19 mouse cellular contexts compared by ENCODE assay signal in genomic region chr5:86072756-86073386, GRCm38 (mm10). TPM values are rescaled to one million over a fixed set of nuclear protein-coding genes. Genes with fewer than 3 reads are reported as not detected.
DNase-seq lines count a peak whose midpoint lies in the region; ATAC-seq and TF ChIP-seq lines count a peak whose summit lies in the region.
"Had no signal": no experiment of that assay in that cellular context is flagged by ENCODE, and none has a peak within 500 bp of the region (broad histone marks: within the 10 kb centered on the region; RNA-seq: fewer than 3 reads in every experiment).

No protein-coding gene starts in this region.

- no peak overlapping the region for H3K9ac ChIP-seq in liver, embryonic 13.5 days
- H3K9ac ChIP-seq: embryonic facial prominence, embryonic 15.5 days; heart, embryonic 12.5 days; hindbrain, embryonic 15.5 days had no signal

- WGBS in liver, embryonic 13.5 days (ENCODE audit: insufficient replicate concordance), result 61% methylated on average over 4 of the region's 4 CpGs
- WGBS in bone marrow, adult 2 months, result 2% methylated on average over 4 of the region's 4 CpGs

- H3K4me1 ChIP-seq in liver, embryonic 13.5 days (replicated peaks), result peaks cover 14% of the 10 kb centered on the region
- H3K4me1 ChIP-seq in megakaryocyte, embryonic 14.5 days, result peaks cover 55% of the 10 kb centered on the region
- peaks cover 4% of the 10 kb centered on the region for H3K4me1 ChIP-seq in bone marrow, adult 2 months (ENCODE audit: control insufficient read depth, insufficient read depth, low read length)
- H3K4me1 ChIP-seq: embryonic facial prominence, embryonic 15.5 days; heart, embryonic 12.5 days; hindbrain, embryonic 15.5 days had no signal

- no peak for TF ChIP-seq CTCF in bone marrow, adult 2 months (IDR thresholded peaks at IDR 0.05; ENCODE audit: control insufficient read depth, insufficient read depth, low read length)

- no peaks in the 10 kb centered on the region for H3K36me3 ChIP-seq in liver, embryonic 13.5 days
- peaks cover 1% of the 10 kb centered on the region for H3K36me3 ChIP-seq in megakaryocyte, embryonic 14.5 days (replicated peaks; ENCODE audit: low read length)
- H3K36me3 ChIP-seq: embryonic facial prominence, embryonic 15.5 days; heart, embryonic 12.5 days; hindbrain, embryonic 15.5 days had no signal

- no peak overlapping the region for H3K27ac ChIP-seq in liver, embryonic 13.5 days
- no peak overlapping the region for H3K27ac ChIP-seq in bone marrow, adult 2 months (ENCODE audit: control insufficient read depth, insufficient read depth, low read depth, low read length, poor library complexity)
- H3K27ac ChIP-seq: embryonic facial prominence, embryonic 15.5 days; hindbrain, embryonic 15.5 days had no signal

- H3K9me3 ChIP-seq in liver, embryonic 13.5 days (replicated peaks), result no peaks in the 10 kb centered on the region
- H3K9me3 ChIP-seq in megakaryocyte, embryonic 14.5 days, result no peaks in the 10 kb centered on the region
- H3K9me3 ChIP-seq: embryonic facial prominence, embryonic 15.5 days; heart, embryonic 12.5 days; hindbrain, embryonic 15.5 days had no signal

- ATAC-seq in liver, embryonic 13.5 days (ENCODE audit: low read depth), result no peak
- ATAC-seq in megakaryocyte, adult 5-6 weeks (ENCODE audit: poor library complexity, severe bottlenecking), result no peak
- ATAC-seq: activated CD4-positive, CD25-positive, alpha-beta regulatory T cell, adult 4 months; forebrain, embryonic 16.5 days; Patski had no signal

- no peak overlapping the region for H3K4me3 ChIP-seq in liver, embryonic 13.5 days (replicated peaks)
- H3K4me3 ChIP-seq in megakaryocyte, embryonic 14.5 days (replicated peaks), result peak overlapping the region; percentile 91
- peak overlapping the region; percentile 40 for H3K4me3 ChIP-seq in bone marrow, adult 2 months (replicated peaks; ENCODE audit: control insufficient read depth, low read depth, low read length)
- H3K4me3 ChIP-seq: embryonic facial prominence, embryonic 15.5 days; heart, embryonic 12.5 days; hindbrain, embryonic 15.5 days had no signal

- TF ChIP-seq POLR2A in bone marrow, adult 2 months (IDR thresholded peaks at IDR 0.05; ENCODE audit: borderline replicate concordance, control insufficient read depth, low read depth, low read length), result no peak

- H3K27me3 ChIP-seq in liver, embryonic 13.5 days, result no peaks in the 10 kb centered on the region
- H3K27me3 ChIP-seq in megakaryocyte, embryonic 14.5 days (replicated peaks), result no peaks in the 10 kb centered on the region
- H3K27me3 ChIP-seq: embryonic facial prominence, embryonic 15.5 days; heart, embryonic 12.5 days; hindbrain, embryonic 15.5 days had no signal

- H3K4me2 ChIP-seq in liver, embryonic 13.5 days, result 0 out of 2 replicates have a peak overlapping the region, but pooled peaks have one; percentile 24
- H3K4me2 ChIP-seq: embryonic facial prominence, embryonic 15.5 days; heart, embryonic 12.5 days; hindbrain, embryonic 15.5 days had no signal

- no peak for DNase-seq in liver, embryonic 13.5 days
- no peak for DNase-seq in liver
- peak; percentile 39 for DNase-seq in naive thymus-derived CD4-positive, alpha-beta T cell, adult 2 months (ENCODE audit: low read depth)
- no peak for DNase-seq in embryo, embryonic 11 days
- DNase-seq in heart, adult 11 months, result no peak
- DNase-seq: adrenal gland, postnatal 14 days; cerebellum, adult 2 months; cerebellum, postnatal 10 days; gastrocnemius, postnatal 14 days had no signal

RNA-seq across cellular contexts. Expression of gene Stap1, which starts 1.3 kb away (rescaled TPM):
- polyA plus RNA-seq in liver, embryonic 13.5 days (2015; fragmentation: Nextera tagmentation; extraction: Ambion mirVana), result 2.4 and 2.8 TPM in 2 replicates
- 0.97 and 21.5 TPM in 2 replicates for polyA plus RNA-seq in megakaryocyte, embryonic 14.5 days (2012; ENCODE audit: insufficient read depth, low replicate concordance)
- 44.8 and 57.3 TPM in 2 replicates for total RNA-seq in megakaryocyte, adult 5-6 weeks (2015)
- 36.6 and 38.5 TPM in 2 replicates for total RNA-seq in megakaryocyte, adult 5-6 weeks (2017)
- polyA plus RNA-seq in bone marrow, adult 2 months (2011; ENCODE audit: insufficient read depth, insufficient read length, low replicate concordance, missing spikeins), result 6.9 and 30.1 TPM in 2 replicates
- total RNA-seq: gastrocnemius, adult 18-20 months had no signal
- polyA plus RNA-seq: cerebellum, adult 2 months; Patski had no signal

RNA-seq across cellular contexts. Expression of gene Cenpc1, which starts 7.5 kb away (rescaled TPM):
- polyA plus RNA-seq in liver, embryonic 13.5 days (2015; fragmentation: Nextera tagmentation; extraction: Ambion mirVana), result 16.0 and 19.6 TPM in 2 replicates
- 1.7 TPM in 1 of 2 replicates, not detected in the other for polyA plus RNA-seq in megakaryocyte, embryonic 14.5 days (2012; ENCODE audit: insufficient read depth, low replicate concordance)
- total RNA-seq in megakaryocyte, adult 5-6 weeks (2015), result 38.7 and 43.2 TPM in 2 replicates
- 40.5 and 44.6 TPM in 2 replicates for total RNA-seq in megakaryocyte, adult 5-6 weeks (2017)
- polyA plus RNA-seq in bone marrow, adult 2 months (2011; ENCODE audit: insufficient read depth, insufficient read length, low replicate concordance, missing spikeins), result 14.6 and 16.1 TPM in 2 replicates
